Mouse (Mus musculus) granulocyte monocyte progenitor cell, adult 5-6 weeks (primary cell): Measurements from ENCODE around the gene Acot12. TPM values are rescaled to one million over a fixed set of nuclear protein-coding genes. Genes with fewer than 3 reads are reported as not detected.
"Not testable (repeated sequence)": the region's sequence is repeated elsewhere in the genome, so short reads cannot be mapped to it uniquely, and the experiment has no call there.

Experiments used
- ATAC-seq: replicated peaks from 2 replicates; pipeline ENCODE4 v1.8.0; 2016; ENCODE audit warnings: mild to moderate bottlenecking, moderate TSS enrichment, inconsistent platforms; ENCODE audit not compliant: poor library complexity, severe bottlenecking
- total RNA-seq, 2 experiments: library from RNA; stranded (forward) in 1 of 2; stranded (reverse) in 1 of 2; fragments of 200-712, 200-1000 nt in 1 of 2; fragments of >200 nt in 1 of 2; fragmentation: Nextera tagmentation in 1 of 2; gene quantifications; 2 replicates each; pipeline ENCODE4 v1.2.3; 2014 to 2017

Acot12 gene
- total RNA-seq, 2 experiments from 2014 or later: not detected

- ATAC-seq: no peak
Measured at GRCm38 (mm10) chr13:91758316-91759048, 17.2 kb downstream of the Acot12 start.

GRCm38 (mm10) chr13:91759791-91760190, 18.5 kb downstream of the Acot12 start:
- ATAC-seq: no peak

GRCm38 (mm10) chr13:91760302-91761050, 19.2 kb downstream of the Acot12 start:
- no peak for ATAC-seq

GRCm38 (mm10) chr13:91761654-91762445, 20.5 kb downstream of the Acot12 start:
- no peak for ATAC-seq

GRCm38 (mm10) chr13:91763654-91764053, 22.3 kb downstream of the Acot12 start:
- not testable (repeated sequence) for ATAC-seq

- ATAC-seq: no peak
Measured at GRCm38 (mm10) chr13:91765627-91766026, 24.3 kb downstream of the Acot12 start.

- no peak for ATAC-seq
Measured at GRCm38 (mm10) chr13:91768683-91769651, 27.7 kb downstream of the Acot12 start.

GRCm38 (mm10) chr13:91778092-91778491, 36.8 kb downstream of the Acot12 start:
- ATAC-seq: no peak

- peak; percentile 50; the same call in 1 of the 2 replicates for ATAC-seq
Measured at GRCm38 (mm10) chr13:91779892-91780291, 38.6 kb downstream of the Acot12 start.

GRCm38 (mm10) chr13:91792035-91792434, 50.7 kb downstream of the Acot12 start:
- ATAC-seq: no peak

GRCm38 (mm10) chr13:91794926-91795436, 53.7 kb downstream of the Acot12 start:
- ATAC-seq: no peak

GRCm38 (mm10) chr13:91795593-91795992, 54.3 kb downstream of the Acot12 start:
- ATAC-seq: no peak

- ATAC-seq: no peak
Measured at GRCm38 (mm10) chr13:91796003-91796402, 54.7 kb downstream of the Acot12 start.

- no peak for ATAC-seq
Measured at GRCm38 (mm10) chr13:91796916-91797315, 55.6 kb downstream of the Acot12 start.

GRCm38 (mm10) chr13:91797442-91797841, 56.1 kb downstream of the Acot12 start:
- ATAC-seq: no peak

GRCm38 (mm10) chr13:91801726-91802125, 60.4 kb downstream of the Acot12 start:
- peak; percentile 42; the same call in 1 of the 2 replicates for ATAC-seq

GRCm38 (mm10) chr13:91807155-91807839, 66.0 kb downstream of the Acot12 start, which contains the start of gene Zcchc9:
Gene Zcchc9 (minus strand): TSS chr13:91807705.
- ATAC-seq: peak; percentile 94

GRCm38 (mm10) chr13:91807874-91808575, 66.7 kb downstream of the Acot12 start:
- peak; percentile 30; the same call in 1 of the 2 replicates for ATAC-seq
